Mouse (Mus musculus): ENCODE data around the gene Tmem161a.

DNA sequence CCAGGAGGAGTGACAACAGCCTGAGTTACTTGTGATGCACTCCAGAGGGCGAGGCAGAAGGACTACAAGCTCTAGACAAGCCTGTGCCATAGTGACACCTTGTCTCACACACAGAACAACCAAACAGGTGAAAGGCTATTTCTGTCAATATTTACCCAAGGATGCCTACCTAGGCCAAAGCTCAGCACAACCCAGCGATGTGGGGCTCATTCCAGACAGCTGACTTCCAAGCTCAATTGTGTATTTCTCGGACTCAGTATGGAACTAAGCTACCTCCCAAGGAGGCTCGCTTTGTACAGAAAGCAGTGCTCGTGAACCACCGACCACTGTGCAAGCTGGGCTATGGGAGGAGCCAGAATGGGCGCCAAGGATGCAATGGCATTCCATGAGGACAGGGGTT lies 25.4 kb downstream of the Tmem161a start:
- TF ChIP-seq CTCF (IDR thresholded peaks at IDR 0.05; ENCODE audit: extremely low read depth, insufficient read length, insufficient replicate concordance, low read depth, low read length) = no peak
- TF ChIP-seq POLR2A (IDR thresholded peaks at IDR 0.05; ENCODE audit: low read depth, low read length) = no peak

All from small intestine, adult 2 months (tissue).